Mouse (Mus musculus): Measurements from ENCODE around the gene Pax7.

Gene Pax7

GRCm38 (mm10) chr4:139833036-139833634, at the start of gene Pax7:
Gene Pax7, minus strand, starts transcription at chr4:139833528.
- DNase-seq (ENCODE audit: low read depth): no peak

GRCm38 (mm10) chr4:139881796-139882195, 48.5 kb upstream of the Pax7 start:
- DNase-seq (ENCODE audit: low read depth): no peak

GRCm38 (mm10) chr4:139879324-139879723, 46.0 kb upstream of the Pax7 start:
- DNase-seq (ENCODE audit: low read depth): no peak

GRCm38 (mm10) chr4:139878443-139878842, 45.1 kb upstream of the Pax7 start:
- DNase-seq (ENCODE audit: low read depth): peak; percentile 40

GRCm38 (mm10) chr4:139877269-139877668, 43.9 kb upstream of the Pax7 start:
- peak; percentile 60 for DNase-seq (ENCODE audit: low read depth)

- DNase-seq (ENCODE audit: low read depth): peak; percentile 31
Observed at GRCm38 (mm10) chr4:139872595-139872994, 39.3 kb upstream of the Pax7 start.

- DNase-seq (ENCODE audit: low read depth): no peak
Observed at GRCm38 (mm10) chr4:139871699-139872098, 38.4 kb upstream of the Pax7 start.

GRCm38 (mm10) chr4:139863218-139863617, 29.9 kb upstream of the Pax7 start:
- DNase-seq (ENCODE audit: low read depth): no peak

- DNase-seq (ENCODE audit: low read depth): peak; percentile 73
Observed at GRCm38 (mm10) chr4:139858635-139859176, 25.4 kb upstream of the Pax7 start.

- no peak for DNase-seq (ENCODE audit: low read depth)
Observed at GRCm38 (mm10) chr4:139852219-139853035, 19.1 kb upstream of the Pax7 start.

GRCm38 (mm10) chr4:139851387-139851786, 18.1 kb upstream of the Pax7 start:
- no peak for DNase-seq (ENCODE audit: low read depth)

- no peak for DNase-seq (ENCODE audit: low read depth)
Observed at GRCm38 (mm10) chr4:139850547-139851170, 17.3 kb upstream of the Pax7 start.

- no peak for DNase-seq (ENCODE audit: low read depth)
Observed at GRCm38 (mm10) chr4:139843456-139843855, 10.1 kb upstream of the Pax7 start.

- no peak for DNase-seq (ENCODE audit: low read depth)
Observed at GRCm38 (mm10) chr4:139842919-139843318, 9.6 kb upstream of the Pax7 start.

- no peak for DNase-seq (ENCODE audit: low read depth)
Observed at GRCm38 (mm10) chr4:139840939-139841500, 7.7 kb upstream of the Pax7 start.

GRCm38 (mm10) chr4:139840442-139840841, 7.1 kb upstream of the Pax7 start:
- peak; percentile 1 for DNase-seq (ENCODE audit: low read depth)

- no peak for DNase-seq (ENCODE audit: low read depth)
Observed at GRCm38 (mm10) chr4:139836681-139837080, 3.4 kb upstream of the Pax7 start.

- DNase-seq (ENCODE audit: low read depth): peak; percentile 50
Observed at GRCm38 (mm10) chr4:139836196-139836595, 2.9 kb upstream of the Pax7 start.

- no peak for DNase-seq (ENCODE audit: low read depth)
Observed at GRCm38 (mm10) chr4:139833817-139834401, 581 bp upstream of the Pax7 start.

GRCm38 (mm10) chr4:139832281-139833035, 870 bp downstream of the Pax7 start:
- DNase-seq (ENCODE audit: low read depth): no peak

- no peak for DNase-seq (ENCODE audit: low read depth)
Observed at GRCm38 (mm10) chr4:139831501-139832230, 1.7 kb downstream of the Pax7 start.
